Mouse (Mus musculus) embryo, embryonic 10.5 days (tissue): ENCODE measurements around the gene Lgals4.
"Not testable (repeated sequence)": the region's sequence is repeated elsewhere in the genome, so short reads cannot be mapped to it uniquely, and the experiment has no call there.

Experiments used
- DNase-seq: peaks from one replicate; pipeline ENCODE4 v3.0.0-alpha.2; 2015; ENCODE audit warnings: low spot score

Lgals4 gene

GRCm38 (mm10) chr7:28865481-28866300 lies 32.0 kb downstream of the Lgals4 start:
- DNase-seq = peak; percentile 76

- no peak for DNase-seq
These were observed 33.3 kb downstream of the Lgals4 start for GRCm38 (mm10) chr7:28866769-28867507.

GRCm38 (mm10) chr7:28867508-28868340 lies 34.1 kb downstream of the Lgals4 start:
- DNase-seq = peak; percentile 80

GRCm38 (mm10) chr7:28870901-28871664 lies 37.4 kb downstream of the Lgals4 start:
- no peak for DNase-seq

- no peak for DNase-seq
These were observed 40.9 kb downstream of the Lgals4 start for GRCm38 (mm10) chr7:28874565-28874964.

DNA sequence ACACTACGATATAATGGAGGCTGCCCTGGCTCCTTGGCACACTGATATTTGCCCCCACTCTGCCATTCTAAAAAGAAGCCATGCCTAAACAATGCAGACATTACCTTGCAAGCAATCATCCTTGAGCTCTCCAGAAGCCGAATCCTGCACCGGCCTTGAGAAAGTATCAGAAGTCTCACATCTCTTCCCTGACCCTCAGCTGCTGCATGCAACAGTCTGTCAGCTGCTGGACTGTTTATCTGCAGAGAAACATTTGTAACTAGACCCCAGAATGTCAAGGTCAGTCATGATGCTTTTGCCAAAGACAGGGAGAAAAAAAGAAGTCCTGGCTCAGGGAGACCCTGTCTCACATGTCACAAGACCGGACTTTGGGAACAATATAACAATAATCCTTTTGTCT lies 42.4 kb downstream of the Lgals4 start:
- no peak for DNase-seq

- no peak for DNase-seq
These were observed 43.5 kb downstream of the Lgals4 start for GRCm38 (mm10) chr7:28877155-28877554.

GRCm38 (mm10) chr7:28877856-28878255 lies 44.2 kb downstream of the Lgals4 start:
- no peak for DNase-seq

DNA sequence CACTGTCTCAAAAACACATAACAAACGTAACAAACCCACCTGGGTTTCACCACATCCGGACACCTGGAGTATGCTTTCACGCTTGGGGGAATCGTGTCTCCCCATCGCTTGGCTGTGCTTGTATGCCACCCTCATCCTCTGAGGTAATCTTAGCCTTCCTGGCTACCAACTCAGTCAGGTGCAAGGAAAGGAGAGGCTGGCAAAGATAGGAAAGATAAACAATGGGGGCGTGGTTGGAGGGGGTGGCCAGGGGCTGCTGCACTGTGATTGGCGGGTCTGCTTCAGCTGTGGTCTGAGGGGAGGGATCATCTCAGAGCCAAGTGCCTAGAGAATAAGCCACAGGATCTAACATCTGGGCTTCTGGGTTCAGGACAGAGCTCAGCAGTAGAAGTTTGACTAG lies 46.0 kb downstream of the Lgals4 start:
- no peak for DNase-seq

DNA sequence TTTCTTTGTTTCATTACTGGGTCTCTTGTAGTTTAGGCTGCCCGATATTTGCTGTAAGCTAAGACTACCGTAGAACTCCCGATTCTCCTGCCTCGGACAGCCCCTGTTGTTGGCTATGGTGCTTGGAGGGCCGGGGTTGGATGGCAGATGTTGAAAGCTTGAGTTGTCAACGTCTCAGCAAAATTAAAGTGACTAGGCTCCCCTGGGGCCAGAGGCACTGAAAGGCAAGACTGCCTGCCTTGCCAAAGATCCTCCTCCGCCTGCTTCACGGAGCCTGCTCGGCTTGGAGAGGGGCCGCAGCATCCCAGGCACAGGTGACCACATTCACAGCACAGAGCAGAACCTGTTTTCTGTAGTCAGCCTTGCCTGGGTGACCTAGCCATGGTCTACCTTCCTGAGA lies 46.9 kb downstream of the Lgals4 start:
- DNase-seq = no peak

DNA sequence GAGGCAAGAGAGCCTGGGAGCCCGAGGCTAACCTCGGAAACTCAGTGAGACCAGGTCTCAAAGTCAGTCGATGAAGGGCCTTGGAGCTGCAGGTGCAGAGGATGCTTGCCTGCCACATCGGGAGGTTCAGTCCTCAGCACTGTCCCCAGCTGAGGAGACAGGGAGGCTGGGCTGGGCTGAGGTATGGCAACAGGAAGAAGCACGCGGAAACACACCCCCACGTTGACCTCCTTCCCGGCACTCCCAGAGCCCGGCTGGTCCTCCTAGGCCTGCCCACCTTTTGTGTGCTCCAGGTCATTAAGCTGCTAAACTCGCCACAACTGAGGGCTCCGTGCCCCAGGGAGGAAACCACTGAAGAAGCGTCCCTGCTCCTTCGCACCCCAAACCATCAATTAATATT lies 47.5 kb downstream of the Lgals4 start, which contains the start of gene Capn12:
Capn12 (plus strand) TSS at position 224 of the 400 bp plus-strand sequence.
- DNase-seq = no peak

GRCm38 (mm10) chr7:28883039-28883438 lies 49.4 kb downstream of the Lgals4 start:
- DNase-seq = no peak

GRCm38 (mm10) chr7:28883704-28884103 lies 50.0 kb downstream of the Lgals4 start:
- DNase-seq = not testable (repeated sequence)

GRCm38 (mm10) chr7:28886486-28886885 lies 52.8 kb downstream of the Lgals4 start:
- no peak for DNase-seq

GRCm38 (mm10) chr7:28888701-28889161 lies 55.1 kb downstream of the Lgals4 start:
- DNase-seq = no peak
